Mouse (Mus musculus) lung, embryonic 15.5 days (tissue): ENCODE data around the gene Cdyl. TPM values are rescaled to one million over a fixed set of nuclear protein-coding genes. Genes with fewer than 3 reads are reported as not detected.

Experiments used
- ATAC-seq: fragments of 200-750 bp; cut with Nextera tagmentation; 2 replicates; pipeline ENCODE4 v1.8.0; 2017; ENCODE audit warnings: moderate number of reproducible peaks, borderline replicate concordance; ENCODE audit not compliant: low FRiP score, low TSS enrichment; ENCODE audit errors: extremely low read depth
- H3K27ac ChIP-seq: fragments of 300-500 bp; sonication (generic); 2 replicates; pipeline ENCODE4 v1.5.1; 2015; ENCODE audit warnings: moderate library complexity, mild to moderate bottlenecking, inconsistent platforms
- H3K27me3 ChIP-seq: fragments of 300-500 bp; sonication (generic); 2 replicates; pipeline ENCODE4 v1.6.1; 2015; ENCODE audit warnings: inconsistent platforms
- H3K36me3 ChIP-seq: fragments of 300-500 bp; sonication (generic); 2 replicates; pipeline ENCODE4 v1.6.1; 2015; ENCODE audit warnings: inconsistent platforms
- H3K4me1 ChIP-seq: fragments of 300-500 bp; sonication (generic); 2 replicates; pipeline ENCODE4 v1.6.1; 2015; ENCODE audit warnings: inconsistent platforms
- H3K4me2 ChIP-seq: fragments of 300-500 bp; sonication (generic); 2 replicates; pipeline ENCODE4 v1.6.1; 2015; ENCODE audit warnings: inconsistent platforms, mild to moderate bottlenecking, moderate library complexity
- H3K4me3 ChIP-seq: fragments of 300-500 bp; sonication (generic); 2 replicates; pipeline ENCODE4 v1.5.1; 2015; ENCODE audit warnings: mild to moderate bottlenecking, inconsistent platforms
- H3K9ac ChIP-seq: fragments of 300-500 bp; sonication (generic); 2 replicates; pipeline ENCODE4 v1.6.1; 2015; ENCODE audit warnings: inconsistent platforms
- H3K9me3 ChIP-seq: fragments of 300-500 bp; sonication (generic); 2 replicates; pipeline ENCODE4 v1.6.1; 2016; ENCODE audit warnings: inconsistent platforms
- WGBS: fragments of 180-500 bp; shearing (Covaris S2); methylation state at CpG from one replicate; pipeline ENCODE4 v1.1.7; 2015; 5-methylcytosine and 5-hydroxymethylcytosine counted together
- polyA plus RNA-seq: library from polyadenylated mRNA; unstranded; fragments of >200 nt; fragmentation: Nextera tagmentation; extraction: Ambion mirVana; gene quantifications from 2 replicates; pipeline ENCODE4 v1.2.1, GENCODE M21; 2015

The Cdyl gene
- polyA plus RNA-seq, 1 experiment from 2014 or later, result 15.7 TPM

- no peaks in the 10 kb centered on the region for H3K4me1 ChIP-seq
- under 1% methylated on average over 35 of the region's 35 CpGs for WGBS
- H3K27ac ChIP-seq, result no peak within 1 kb of the TSS
- peak within 1 kb of the TSS; percentile 76 for H3K4me3 ChIP-seq
- no peaks in the 10 kb centered on the region for H3K27me3 ChIP-seq
- H3K36me3 ChIP-seq, result no peaks in the 10 kb centered on the region
- H3K4me2 ChIP-seq, result peak within 1 kb of the TSS; percentile 62
- no peaks in the 10 kb centered on the region for H3K9me3 ChIP-seq
- peak within 1 kb of the TSS; percentile 52 for H3K9ac ChIP-seq
- ATAC-seq, result peak; percentile 100
Measured at GRCm38 (mm10) chr13:35905879-35906481, 246.3 kb downstream of the Cdyl start, which contains the start of gene Rpp40. Gene Rpp40, minus strand, starts transcription at chr13:35906359.

- no peak overlapping the region for H3K27ac ChIP-seq
- WGBS, result 89% methylated on average over 1 of the region's 1 CpGs
- ATAC-seq, result no peak
Measured at GRCm38 (mm10) chr13:35911476-35911875, 251.8 kb downstream of the Cdyl start.

More at GRCm38 (mm10) chr13:35911476-35911875, 251.8 kb downstream of the Cdyl start:
- no peak overlapping the region for H3K4me3 ChIP-seq
- no peaks in the 10 kb centered on the region for H3K27me3 ChIP-seq
- no peaks in the 10 kb centered on the region for H3K36me3 ChIP-seq
- H3K4me2 ChIP-seq, result no peak overlapping the region
- no peak overlapping the region for H3K9ac ChIP-seq
- H3K9me3 ChIP-seq, result no peaks in the 10 kb centered on the region
- H3K4me1 ChIP-seq, result no peaks in the 10 kb centered on the region

Other genes with a start within 250 kb of the Cdyl start
- 14.7 and 15.3 TPM in 2 replicates for gene Rpp40, start 246.5 kb downstream of the Cdyl start, polyA plus RNA-seq